Mouse (Mus musculus) G1E-ER4 (cell line): ENCODE data around the gene Slco1c1. TPM values are rescaled to one million over a fixed set of nuclear protein-coding genes. Genes with fewer than 3 reads are reported as not detected.

ENCODE experiments used
- GATA1 ChIP-seq: IDR thresholded peaks from one replicate; pipeline ENCODE4 v1.8.0; 2012; ENCODE audit warnings: low read length, inconsistent platforms
- polyA plus RNA-seq: library from polyadenylated mRNA; stranded (reverse); fragments of >175 nt; gene quantifications from 2 replicates; pipeline ENCODE4 v1.2.3, GENCODE M21; 2012

The Slco1c1 gene
- polyA plus RNA-seq, 1 experiment = not detected

GRCm38 (mm10) chr6:141567366-141567765 is 43.2 kb downstream of the Slco1c1 start:
- no peak for TF ChIP-seq GATA1

DNA sequence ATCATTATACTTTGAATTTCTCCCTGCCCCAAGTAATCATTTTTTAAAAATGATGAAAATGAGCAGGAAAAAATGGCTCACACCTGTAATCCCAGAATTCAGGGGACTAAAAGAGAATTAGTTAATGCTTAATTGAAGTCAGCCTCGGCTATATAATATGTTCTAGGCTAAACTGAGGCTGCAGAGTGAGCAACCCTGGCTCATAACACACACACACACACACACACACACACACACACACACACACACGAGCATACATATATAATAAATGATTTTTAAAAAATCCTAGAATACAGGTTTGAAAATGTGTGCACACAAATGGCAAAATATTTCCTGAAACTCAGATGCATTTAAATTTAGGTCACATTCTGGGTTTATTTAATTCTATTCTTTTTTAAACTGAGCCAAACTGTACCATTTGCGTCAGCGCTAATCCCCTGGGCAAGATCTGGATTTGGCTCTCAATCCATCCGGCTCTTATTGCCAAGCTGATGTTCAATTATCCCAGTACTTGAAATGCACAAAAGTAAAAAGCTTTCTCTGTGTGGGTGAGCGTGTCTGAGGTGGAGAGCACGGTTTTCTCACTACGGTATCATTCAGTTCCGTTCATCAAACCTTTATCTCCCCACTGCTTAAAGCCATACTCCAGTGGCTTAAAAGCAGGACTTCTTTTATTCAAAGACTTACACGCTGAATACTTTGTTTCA is 43.8 kb downstream of the Slco1c1 start:
- TF ChIP-seq GATA1 = no peak

DNA sequence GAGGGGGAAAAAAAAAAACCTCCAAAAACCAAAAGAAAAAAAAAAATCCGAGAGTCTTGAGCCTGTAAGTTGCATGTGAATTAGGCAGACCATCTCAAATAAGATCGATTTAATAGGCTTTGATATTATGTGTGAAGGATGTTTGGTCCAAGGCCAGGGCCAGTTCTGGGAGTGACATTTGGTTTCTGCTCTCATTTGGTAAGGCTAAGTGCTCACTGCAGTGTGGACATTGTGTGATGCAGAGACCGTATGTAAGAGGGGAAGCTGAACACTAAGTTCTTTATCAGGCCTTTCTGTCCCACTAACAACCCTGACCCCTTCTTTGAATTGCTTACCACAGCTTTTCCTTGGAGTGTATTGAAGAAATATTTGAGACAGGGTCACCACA is 44.4 kb downstream of the Slco1c1 start:
- no peak for TF ChIP-seq GATA1

DNA sequence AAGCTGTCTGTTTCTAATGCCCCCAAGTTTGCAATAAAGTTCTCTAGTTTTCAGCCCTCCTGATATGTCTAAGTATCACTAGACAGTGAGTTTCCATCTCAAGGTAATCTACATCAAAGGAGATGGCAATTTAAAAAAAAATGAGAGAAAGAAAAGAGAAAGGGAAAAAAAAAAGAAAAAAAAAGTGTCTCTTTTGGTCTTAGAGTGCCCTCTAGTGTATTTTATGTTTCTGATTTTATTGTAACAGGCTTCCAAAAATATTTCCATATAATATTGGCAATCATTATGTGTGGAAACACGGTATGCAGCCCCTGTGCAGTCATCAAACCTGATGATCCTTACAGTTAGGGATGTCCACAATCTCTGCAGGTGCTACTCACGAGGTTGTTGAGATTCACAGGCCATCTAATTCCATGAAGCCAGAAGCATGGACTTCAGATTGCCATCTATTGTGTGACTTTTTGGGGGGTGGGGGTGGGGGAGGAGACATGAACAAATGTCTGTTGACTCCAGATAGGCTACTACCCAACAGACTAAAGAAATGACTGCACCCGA is 52.6 kb downstream of the Slco1c1 start:
- TF ChIP-seq GATA1 = no peak

DNA sequence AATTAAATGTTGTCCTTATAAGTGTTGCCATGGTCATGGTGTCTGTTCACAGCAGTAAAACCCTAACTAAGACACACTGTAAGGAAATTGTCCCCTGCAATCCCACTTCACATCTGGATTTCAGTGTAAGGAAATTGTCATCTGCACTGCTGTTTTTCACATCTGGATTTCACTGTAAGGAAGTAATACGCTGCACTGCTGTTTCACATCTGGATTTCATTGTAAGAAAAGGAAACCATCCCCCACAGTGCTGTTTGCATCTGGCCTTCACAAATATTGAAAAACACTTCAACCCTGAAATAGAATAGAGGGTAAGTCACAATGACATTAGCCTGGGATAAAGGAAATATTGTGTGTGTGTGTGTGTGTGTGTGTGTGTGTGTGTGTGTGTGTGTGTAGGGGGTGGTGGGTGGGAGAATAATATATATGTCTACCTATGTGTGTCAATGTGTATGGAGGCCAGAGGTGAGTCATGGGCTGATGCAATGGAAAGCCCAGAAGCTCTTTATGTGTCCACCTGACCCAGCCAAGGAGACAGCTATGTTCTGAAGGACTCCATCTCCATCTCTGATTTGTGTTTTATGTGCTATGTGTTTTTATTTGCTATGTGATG is 60.7 kb downstream of the Slco1c1 start:
- TF ChIP-seq GATA1 = no peak

DNA sequence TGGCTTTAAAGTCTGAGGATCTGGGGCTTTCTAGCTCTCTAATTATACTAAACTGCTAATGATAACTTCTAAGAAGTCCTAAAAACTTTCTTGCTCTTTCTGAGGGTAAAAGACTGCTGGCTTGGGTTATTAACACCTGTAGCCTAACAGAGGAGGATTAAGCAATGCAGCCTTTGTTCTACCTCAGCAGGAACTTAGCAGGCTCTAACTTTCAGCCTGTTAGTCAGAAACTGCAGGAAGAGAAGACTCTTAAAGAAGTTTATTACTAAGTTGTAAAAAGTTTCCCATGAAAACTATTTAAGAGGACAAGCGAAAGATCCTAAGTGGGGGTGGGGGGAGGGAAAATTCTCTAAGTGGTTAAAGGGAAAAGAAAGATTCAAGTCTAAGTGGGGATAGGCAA is 65.8 kb downstream of the Slco1c1 start:
- no peak for TF ChIP-seq GATA1

DNA sequence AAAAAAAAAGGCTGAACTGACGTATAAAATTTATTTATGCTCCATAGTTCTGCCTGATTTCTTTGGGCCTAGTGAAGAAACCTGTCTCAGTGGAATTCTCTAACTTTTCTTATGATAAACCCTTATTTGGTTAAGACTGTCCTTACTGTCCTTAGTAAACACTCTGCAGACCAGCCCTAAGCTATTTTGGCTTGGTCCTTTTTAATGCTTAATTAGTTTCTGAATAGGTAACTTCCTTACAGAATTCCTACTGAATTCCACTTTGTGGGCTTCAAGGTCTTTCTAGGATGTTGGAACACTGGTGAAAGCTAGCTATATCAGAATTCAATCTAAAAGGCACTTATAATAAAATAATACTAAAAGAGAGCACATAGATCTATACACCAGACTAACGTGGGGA is 71.9 kb downstream of the Slco1c1 start:
- no peak for TF ChIP-seq GATA1

DNA sequence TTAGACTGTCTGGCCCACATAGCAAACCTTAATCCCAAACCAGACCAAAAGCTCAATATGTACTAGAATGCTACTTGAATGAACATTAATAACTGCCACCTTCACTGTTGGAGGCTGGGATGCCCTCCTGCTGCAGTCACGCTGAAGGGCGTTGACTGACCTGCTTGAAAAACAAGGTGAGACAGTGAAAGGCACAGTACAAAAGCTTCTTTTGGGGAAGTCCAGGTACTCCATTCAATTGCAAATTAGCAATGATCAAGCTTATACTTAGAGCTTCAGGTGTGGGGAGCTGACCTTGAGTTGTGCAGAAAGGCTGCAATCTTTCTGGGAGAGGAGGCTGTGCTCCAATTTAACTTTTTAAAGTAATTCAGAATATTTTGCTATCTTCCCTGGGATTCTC is 72.9 kb downstream of the Slco1c1 start:
- TF ChIP-seq GATA1 = no peak

GRCm38 (mm10) chr6:141600940-141601339 is 76.8 kb downstream of the Slco1c1 start:
- TF ChIP-seq GATA1 = no peak

DNA sequence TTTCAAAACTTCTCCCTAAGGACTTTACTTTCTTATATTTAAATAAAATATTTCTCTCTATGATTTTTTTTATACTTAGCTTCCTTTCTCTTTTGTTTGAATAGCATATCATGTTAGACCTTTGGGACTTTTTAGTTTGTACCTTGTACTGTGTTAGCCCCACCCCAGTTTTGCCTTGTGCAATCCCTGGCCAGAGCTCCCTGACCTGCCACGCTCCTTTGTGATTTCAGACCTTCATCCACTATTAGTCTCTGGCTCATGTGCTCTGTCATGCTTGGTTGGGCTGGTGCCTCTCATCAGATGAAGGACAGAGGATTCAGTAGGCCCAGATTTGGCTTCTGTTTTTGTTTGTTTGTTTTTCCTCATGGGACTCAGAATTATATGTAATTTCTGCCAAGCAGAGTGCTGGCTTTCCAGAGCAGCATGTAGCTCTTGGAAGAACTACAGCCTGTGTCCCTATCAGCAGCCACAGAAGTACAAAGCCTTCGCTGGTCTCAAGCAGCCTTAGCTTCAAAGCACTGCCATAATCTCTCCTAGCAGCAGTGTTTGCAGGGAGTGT is 86.6 kb downstream of the Slco1c1 start:
- no peak for TF ChIP-seq GATA1

DNA sequence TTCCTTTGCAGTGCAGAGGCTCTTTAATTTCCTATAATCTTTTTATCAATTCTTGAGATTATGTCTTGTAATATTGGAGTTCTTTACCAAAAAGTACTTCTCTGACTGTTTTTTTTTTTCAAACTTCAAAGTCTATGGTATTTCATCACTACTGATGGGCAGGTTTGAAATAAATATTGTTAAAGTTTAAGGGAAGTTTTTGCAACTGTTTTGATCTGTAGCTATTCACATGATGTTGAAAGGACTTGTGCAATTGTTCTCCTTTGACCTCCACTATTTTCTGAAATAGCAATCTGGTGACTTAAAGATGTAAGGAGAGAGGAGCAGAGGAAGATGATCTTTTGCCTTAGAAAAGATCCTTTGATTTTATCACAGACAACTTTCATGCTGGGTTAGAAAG is 89.8 kb downstream of the Slco1c1 start:
- no peak for TF ChIP-seq GATA1

- TF ChIP-seq GATA1 = no peak
These were observed 91.2 kb downstream of the Slco1c1 start for GRCm38 (mm10) chr6:141615348-141615747.

Other genes starting within 250 kb of the Slco1c1 start
- not detected in 2 replicates for gene Slco1b2, start 105.2 kb downstream of the Slco1c1 start, polyA plus RNA-seq
- not detected in 2 replicates for gene Gm5724, start 249.4 kb downstream of the Slco1c1 start, polyA plus RNA-seq